8 mouse cellular contexts compared by ENCODE assay signal in the genomic region with DNA sequence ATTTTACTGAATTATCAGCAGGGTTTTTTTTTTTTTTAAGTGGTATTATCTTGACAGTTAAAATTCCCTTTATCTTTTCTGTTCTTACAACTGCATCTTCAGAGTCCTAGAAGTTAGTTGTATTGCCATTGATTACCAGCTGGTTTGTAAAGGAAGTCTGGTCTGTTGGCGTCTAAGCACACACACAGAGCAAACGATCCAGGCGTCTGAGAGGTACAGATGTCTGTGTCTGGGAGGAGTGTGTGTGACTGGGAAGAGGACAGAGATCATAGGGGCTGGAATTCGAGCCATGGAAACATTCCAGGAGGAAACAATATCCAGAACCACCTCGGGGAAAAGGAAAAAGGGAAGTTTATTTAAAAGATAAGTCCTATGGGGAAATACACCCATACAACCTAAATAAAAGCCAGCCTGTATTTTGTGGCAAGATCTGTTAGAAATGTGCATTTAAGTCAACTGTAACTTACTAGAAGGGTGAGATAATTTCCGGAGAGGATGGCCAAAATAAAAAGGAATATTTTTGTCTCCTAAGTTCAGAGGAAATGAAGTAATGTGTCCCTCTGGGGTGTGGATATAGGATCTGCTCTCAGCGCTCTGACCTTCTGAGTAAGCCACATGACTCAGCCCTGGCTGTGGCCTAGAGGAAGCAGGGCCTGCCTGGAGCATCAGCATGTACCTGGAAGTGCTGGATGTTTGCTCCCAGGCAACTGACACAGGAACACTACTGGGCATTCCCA.
A peak's percentile ranks its signal among the peaks of the same experiment; 100 is the strongest.
DNase-seq lines count a peak whose midpoint lies in the region; ATAC-seq and TF ChIP-seq lines count a peak whose summit lies in the region.

No protein-coding gene starts in this region.

- no peak for DNase-seq in cerebellum, adult 2 months
- no peak for DNase-seq in cerebellum, postnatal 10 days
- peak; percentile 17 for DNase-seq in kidney, adult 11 months
- DNase-seq in lung, postnatal 0 days (ENCODE audit: low spot score), result peak; percentile 67
- DNase-seq in forebrain, embryonic 11.5 days (ENCODE audit: low spot score), result no peak
- DNase-seq in thymus, adult 18-20 months, result no peak
- no peak for DNase-seq in spleen, postnatal 36 days (ENCODE audit: low spot score in 2 of 2)

- no peaks in the 10 kb centered on the region for H3K9me3 ChIP-seq in lung, postnatal 0 days (ENCODE audit: low read length)
- no peaks in the 10 kb centered on the region for H3K9me3 ChIP-seq in forebrain, embryonic 11.5 days (ENCODE audit: control insufficient read depth, low read length)

- no peaks in the 10 kb centered on the region for H3K36me3 ChIP-seq in lung, postnatal 0 days (ENCODE audit: insufficient read depth, low read length)
- no peaks in the 10 kb centered on the region for H3K36me3 ChIP-seq in forebrain, embryonic 11.5 days (ENCODE audit: control insufficient read depth, insufficient read depth, low read length)

- TF ChIP-seq CTCF in cerebellum, adult 2 months (IDR thresholded peaks at IDR 0.05; ENCODE audit: borderline replicate concordance, insufficient read depth, low read depth, low read length), result no peak
- no peak for TF ChIP-seq CTCF in lung, postnatal 0 days (IDR thresholded peaks at IDR 0.05)

- WGBS in cerebellum, adult 2 months, result 26% methylated on average over 7 of the region's 7 CpGs
- 16% methylated on average over 7 of the region's 7 CpGs for WGBS in lung, postnatal 0 days
- WGBS in forebrain, embryonic 11.5 days, result 52% methylated on average over 7 of the region's 7 CpGs

- H3K27ac ChIP-seq in cerebellum, adult 2 months (ENCODE audit: insufficient read depth, low read length), result 0 out of 2 replicates have a peak overlapping the region, but pooled peaks have one; percentile 31
- H3K27ac ChIP-seq in lung, postnatal 0 days (ENCODE audit: low read length), result peak overlapping the region; percentile 51
- no peak overlapping the region for H3K27ac ChIP-seq in forebrain, embryonic 11.5 days (ENCODE audit: low read depth, low read length)

- H3K4me1 ChIP-seq in cerebellum, adult 2 months (ENCODE audit: control insufficient read depth, insufficient read depth, low read length), result peaks cover 10% of the 10 kb centered on the region
- H3K4me1 ChIP-seq in lung, postnatal 0 days (ENCODE audit: insufficient read depth, low read depth, low read length), result no peaks in the 10 kb centered on the region
- H3K4me1 ChIP-seq in forebrain, embryonic 11.5 days (replicated peaks; ENCODE audit: control insufficient read depth, insufficient read depth, low read length), result no peaks in the 10 kb centered on the region

- no peak for TF ChIP-seq POLR2A in cerebellum, adult 2 months (IDR thresholded peaks at IDR 0.05; ENCODE audit: borderline replicate concordance, insufficient read depth, low read length)

- peak; percentile 76 for TF ChIP-seq EP300 in lung, postnatal 0 days (IDR thresholded peaks at IDR 0.05)

- no peaks in the 10 kb centered on the region for H3K27me3 ChIP-seq in cerebellum, adult 2 months (ENCODE audit: control insufficient read depth, insufficient read depth, low read length)
- no peaks in the 10 kb centered on the region for H3K27me3 ChIP-seq in lung, postnatal 0 days (replicated peaks; ENCODE audit: insufficient read depth, low read length)
- no peaks in the 10 kb centered on the region for H3K27me3 ChIP-seq in forebrain, embryonic 11.5 days (ENCODE audit: control insufficient read depth, insufficient read depth, low read length)

- no peak overlapping the region for H3K4me2 ChIP-seq in lung, postnatal 0 days (replicated peaks; ENCODE audit: low read depth, low read length)
- H3K4me2 ChIP-seq in forebrain, embryonic 11.5 days (ENCODE audit: low read depth, low read length, severe bottlenecking), result no peak overlapping the region

- ATAC-seq in erythroblast, adult 5-6 weeks (replicated peaks; ENCODE audit: low FRiP score, poor library complexity, severe bottlenecking), result peak; percentile 59
- ATAC-seq in lung, postnatal 0 days, result peak; percentile 95
- no peak for ATAC-seq in forebrain, embryonic 11.5 days (replicated peaks; ENCODE audit: low FRiP score)

- no peak overlapping the region for H3K4me3 ChIP-seq in cerebellum, adult 2 months (replicated peaks; ENCODE audit: insufficient read depth, low read depth, low read length)
- no peak overlapping the region for H3K4me3 ChIP-seq in lung, postnatal 0 days (ENCODE audit: low read depth, low read length)
- no peak overlapping the region for H3K4me3 ChIP-seq in forebrain, embryonic 11.5 days (ENCODE audit: low read depth, low read length)

- H3K9ac ChIP-seq in lung, postnatal 0 days (replicated peaks; ENCODE audit: low read depth), result no peak overlapping the region
- no peak overlapping the region for H3K9ac ChIP-seq in forebrain, embryonic 11.5 days (ENCODE audit: low read length)

Comparison
In these comparisons a context has a peak if more than half of its experiments do, and no peak if none do; other contexts are left out.
1. DNase-seq: peak in kidney, adult 11 months (single experiment) and lung, postnatal 0 days (single experiment); none in cerebellum, adult 2 months (0 of 2), cerebellum, postnatal 10 days (0 of 2), forebrain, embryonic 11.5 days (single experiment), thymus, adult 18-20 months (0 of 2) and spleen, postnatal 36 days (0 of 2).